Mouse (Mus musculus) lung, postnatal 0 days (tissue): ENCODE data around the gene Erc2. TPM values are rescaled to one million over a fixed set of nuclear protein-coding genes. Genes with fewer than 3 reads are reported as not detected.
A peak's percentile ranks its signal among the peaks of the same experiment; 100 is the strongest.

Source experiments
- ATAC-seq: fragments of 200-750 bp; cut with Nextera tagmentation; 2 replicates; pipeline ENCODE4 v1.8.0; 2017; ENCODE audit warnings: moderate library complexity
- DNase-seq: peaks from one replicate; pipeline ENCODE4 v3.0.0-alpha.2; 2016; ENCODE audit warnings: low spot score
- H3K27ac ChIP-seq: fragments of 300-500 bp; sonication (generic); 2 replicates; pipeline ENCODE4 v1.5.1; 2014; ENCODE audit warnings: antibody characterized with exemption, mild to moderate bottlenecking, low read length, mixed read lengths
- H3K27me3 ChIP-seq: fragments of 300-500 bp; sonication (generic); replicated peaks from 2 replicates; pipeline ENCODE4 v1.6.1; 2014; ENCODE audit warnings: low read length, mixed read lengths; ENCODE audit not compliant: insufficient read depth
- H3K36me3 ChIP-seq: fragments of 300-500 bp; sonication (generic); 2 replicates; pipeline ENCODE4 v1.6.1; 2014; ENCODE audit warnings: low read length, mixed read lengths; ENCODE audit not compliant: insufficient read depth
- H3K4me1 ChIP-seq: fragments of 300-500 bp; sonication (generic); 2 replicates; pipeline ENCODE4 v1.6.1; 2014; ENCODE audit warnings: antibody characterized with exemption, low read depth, low read length, mixed read lengths; ENCODE audit not compliant: insufficient read depth
- H3K4me2 ChIP-seq: fragments of 300-500 bp; sonication (generic); replicated peaks from 2 replicates; pipeline ENCODE4 v1.6.1; 2014; ENCODE audit warnings: low read depth, mild to moderate bottlenecking, low read length, moderate library complexity, mixed read lengths
- H3K4me3 ChIP-seq: fragments of 300-500 bp; sonication (generic); 2 replicates; pipeline ENCODE4 v1.5.1; 2014; ENCODE audit warnings: low read depth, low read length
- H3K9ac ChIP-seq: fragments of 300-500 bp; sonication (generic); replicated peaks from 2 replicates; pipeline ENCODE4 v1.6.1; 2014; ENCODE audit warnings: low read depth, mild to moderate bottlenecking
- H3K9me3 ChIP-seq: fragments of 300-500 bp; sonication (generic); 2 replicates; pipeline ENCODE4 v1.6.1; 2016; ENCODE audit warnings: low read length, mixed read lengths
- CTCF ChIP-seq: IDR thresholded peaks from 2 replicates; pipeline ENCODE4 v1.5.1; 2016; ENCODE audit warnings: antibody characterized with exemption, mild to moderate bottlenecking
- EP300 ChIP-seq: IDR thresholded peaks from 2 replicates; pipeline ENCODE4 v1.6.1; 2016; ENCODE audit warnings: antibody characterized with exemption, mild to moderate bottlenecking, control low read depth
- WGBS: fragments of 180-500 bp; shearing (Covaris S2); extraction: QIAGEN DNeasy Blood & Tissue Kit; methylation state at CpG from one replicate; pipeline ENCODE4 v1.1.7; 2014; 5-methylcytosine and 5-hydroxymethylcytosine counted together
- polyA plus RNA-seq: library from polyadenylated mRNA; unstranded; fragments of >200 nt; fragmentation: Nextera tagmentation; extraction: Ambion mirVana; gene quantifications from 2 replicates; pipeline ENCODE4 v1.2.1, GENCODE M21; 2015

Gene Erc2
- polyA plus RNA-seq, 1 experiment from 2014 or later = 1.9 TPM

GRCm38 (mm10) chr14:27719601-27720000 is 97.4 kb downstream of the Erc2 start:
- Histone ChIP-seq H3K9me3 (no peaks in the 10 kb centered on the region), H3K36me3 (no peaks in the 10 kb centered on the region), H3K27me3 (no peaks in the 10 kb centered on the region), H3K4me3 (no peak overlapping the region), H3K4me1 (no peaks in the 10 kb centered on the region), H3K4me2 (no peak overlapping the region), H3K9ac (no peak overlapping the region), H3K27ac (no peak overlapping the region)
- no peak for ATAC-seq
- TF ChIP-seq CTCF (no peak), EP300 (no peak)
- DNase-seq = no peak
- 70% methylated on average over 4 of the region's 4 CpGs for WGBS

GRCm38 (mm10) chr14:27720944-27721343 is 98.7 kb downstream of the Erc2 start:
- no peaks in the 10 kb centered on the region for H3K9me3 ChIP-seq
- DNase-seq = no peak
- H3K9ac ChIP-seq = no peak overlapping the region
- H3K4me3 ChIP-seq = no peak overlapping the region
- WGBS = 89% methylated on average over 3 of the region's 3 CpGs
- no peak overlapping the region for H3K4me2 ChIP-seq
- H3K4me1 ChIP-seq = no peaks in the 10 kb centered on the region
- H3K27ac ChIP-seq = no peak overlapping the region
- ATAC-seq = no peak
- H3K27me3 ChIP-seq = no peaks in the 10 kb centered on the region
- no peaks in the 10 kb centered on the region for H3K36me3 ChIP-seq
- TF ChIP-seq EP300 = no peak
- TF ChIP-seq CTCF = no peak

GRCm38 (mm10) chr14:27721759-27722158 is 99.5 kb downstream of the Erc2 start:
- 78% methylated on average over 3 of the region's 3 CpGs for WGBS
- Histone ChIP-seq H3K4me2 (no peak overlapping the region), H3K9me3 (no peaks in the 10 kb centered on the region), H3K27ac (no peak overlapping the region), H3K9ac (no peak overlapping the region), H3K4me3 (no peak overlapping the region), H3K4me1 (no peaks in the 10 kb centered on the region), H3K36me3 (no peaks in the 10 kb centered on the region), H3K27me3 (no peaks in the 10 kb centered on the region)
- no peak for ATAC-seq
- DNase-seq = no peak
- TF ChIP-seq CTCF = no peak
- TF ChIP-seq EP300 = no peak

GRCm38 (mm10) chr14:27727541-27727940 is 105.3 kb downstream of the Erc2 start:
- DNase-seq (peak; percentile 6), ATAC-seq (no peak)
- H3K27me3 ChIP-seq = no peaks in the 10 kb centered on the region
- H3K27ac ChIP-seq = no peak overlapping the region
- no peak overlapping the region for H3K4me3 ChIP-seq
- TF ChIP-seq EP300 (0 out of 2 replicates have a peak, but pooled peaks have one; percentile 29), CTCF (no peak)
- no peaks in the 10 kb centered on the region for H3K36me3 ChIP-seq
- H3K4me2 ChIP-seq = no peak overlapping the region
- no peaks in the 10 kb centered on the region for H3K9me3 ChIP-seq
- WGBS = 64% methylated on average over 8 of the region's 8 CpGs
- no peak overlapping the region for H3K9ac ChIP-seq
- no peaks in the 10 kb centered on the region for H3K4me1 ChIP-seq

GRCm38 (mm10) chr14:27731086-27731485 is 108.9 kb downstream of the Erc2 start:
- DNase-seq = no peak
- TF ChIP-seq EP300 (no peak), CTCF (no peak)
- Histone ChIP-seq H3K4me3 (no peak overlapping the region), H3K9me3 (no peaks in the 10 kb centered on the region), H3K27me3 (no peaks in the 10 kb centered on the region), H3K4me2 (no peak overlapping the region), H3K4me1 (no peaks in the 10 kb centered on the region), H3K27ac (no peak overlapping the region), H3K9ac (no peak overlapping the region), H3K36me3 (no peaks in the 10 kb centered on the region)
- no peak for ATAC-seq
- WGBS = 47% methylated on average over 4 of the region's 4 CpGs

GRCm38 (mm10) chr14:27739436-27739835 is 117.2 kb downstream of the Erc2 start:
- Histone ChIP-seq H3K4me2 (no peak overlapping the region), H3K9me3 (no peaks in the 10 kb centered on the region), H3K9ac (no peak overlapping the region), H3K36me3 (no peaks in the 10 kb centered on the region), H3K27me3 (no peaks in the 10 kb centered on the region), H3K4me3 (no peak overlapping the region), H3K4me1 (no peaks in the 10 kb centered on the region), H3K27ac (no peak overlapping the region)
- TF ChIP-seq CTCF = no peak
- no peak for TF ChIP-seq EP300
- DNase-seq (no peak), ATAC-seq (no peak)
- 30% methylated on average over 1 of the region's 1 CpGs for WGBS
